Mouse (Mus musculus) embryonic fibroblast, embryonic 13.5 days (primary cell): ENCODE measurements at regions not wholly inside any gene's neighbourhood (a gene's known extent, or its start where the extent isn't known, plus 50 kb on each side); places are given as distances from the start of the nearest gene placed in this dataset.

Source experiments
- CTCF ChIP-seq: IDR thresholded peaks from 2 replicates; pipeline ENCODE4 v1.5.1; 2011; ENCODE audit warnings: mild to moderate bottlenecking, control low read depth, low read length, moderate library complexity, borderline replicate concordance; ENCODE audit not compliant: insufficient read depth
- POLR2A ChIP-seq: IDR thresholded peaks from 2 replicates; pipeline ENCODE4 v1.6.1; 2011; ENCODE audit warnings: low read depth, mild to moderate bottlenecking, control low read depth, low read length, moderate library complexity

GRCm38 (mm10) chr14:76821484-76821883, 215.1 kb upstream of the Ccdc122 start:
- TF ChIP-seq CTCF = no peak
- TF ChIP-seq POLR2A = no peak
